Mouse (Mus musculus) right cerebral cortex, postnatal 14 days (tissue): Measurements from ENCODE around the gene Slc1a7.

ENCODE experiments used
- DNase-seq: peaks from one replicate; pipeline ENCODE4 v3.0.0; 2022

Gene Slc1a7

DNA sequence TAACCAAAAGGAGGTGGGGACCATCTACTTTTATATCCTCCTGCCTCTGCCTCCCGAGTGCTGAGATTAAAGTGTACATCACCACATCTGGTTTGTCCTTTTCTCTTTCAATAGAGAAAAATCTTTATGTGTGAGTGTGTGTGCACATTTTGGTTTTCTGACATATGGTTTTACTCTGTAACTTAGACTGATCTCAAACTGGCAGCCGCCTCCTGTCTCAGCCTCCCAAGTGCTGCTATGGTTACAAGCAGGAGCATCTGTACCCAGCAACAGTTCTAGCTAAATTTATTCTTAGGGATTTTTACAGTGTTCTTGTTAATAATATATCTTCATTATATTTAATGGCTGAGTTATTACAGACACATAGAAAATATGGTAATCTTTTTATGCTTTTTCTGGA, 89.1 kb downstream of the Slc1a7 start:
- DNase-seq = no peak

DNA sequence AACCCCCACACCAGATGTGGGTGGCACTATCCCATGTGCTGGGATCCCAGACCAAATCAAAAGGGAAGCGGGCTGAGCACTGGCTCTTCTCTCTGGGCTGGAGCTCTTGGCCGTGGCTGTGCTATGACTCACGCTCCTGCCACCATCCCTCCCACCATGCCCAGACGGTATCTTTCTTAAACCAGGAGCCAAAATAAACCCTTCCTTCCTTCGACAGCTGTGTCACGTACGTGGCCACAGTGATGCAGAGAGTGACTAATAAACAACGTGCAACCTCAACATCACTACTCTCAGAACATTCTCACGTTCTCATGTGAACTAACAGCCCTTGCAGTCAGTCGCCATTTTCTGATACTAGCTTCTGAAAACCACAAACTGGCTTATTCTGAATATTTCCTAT, 90.0 kb downstream of the Slc1a7 start:
- DNase-seq = peak; percentile 31

DNA sequence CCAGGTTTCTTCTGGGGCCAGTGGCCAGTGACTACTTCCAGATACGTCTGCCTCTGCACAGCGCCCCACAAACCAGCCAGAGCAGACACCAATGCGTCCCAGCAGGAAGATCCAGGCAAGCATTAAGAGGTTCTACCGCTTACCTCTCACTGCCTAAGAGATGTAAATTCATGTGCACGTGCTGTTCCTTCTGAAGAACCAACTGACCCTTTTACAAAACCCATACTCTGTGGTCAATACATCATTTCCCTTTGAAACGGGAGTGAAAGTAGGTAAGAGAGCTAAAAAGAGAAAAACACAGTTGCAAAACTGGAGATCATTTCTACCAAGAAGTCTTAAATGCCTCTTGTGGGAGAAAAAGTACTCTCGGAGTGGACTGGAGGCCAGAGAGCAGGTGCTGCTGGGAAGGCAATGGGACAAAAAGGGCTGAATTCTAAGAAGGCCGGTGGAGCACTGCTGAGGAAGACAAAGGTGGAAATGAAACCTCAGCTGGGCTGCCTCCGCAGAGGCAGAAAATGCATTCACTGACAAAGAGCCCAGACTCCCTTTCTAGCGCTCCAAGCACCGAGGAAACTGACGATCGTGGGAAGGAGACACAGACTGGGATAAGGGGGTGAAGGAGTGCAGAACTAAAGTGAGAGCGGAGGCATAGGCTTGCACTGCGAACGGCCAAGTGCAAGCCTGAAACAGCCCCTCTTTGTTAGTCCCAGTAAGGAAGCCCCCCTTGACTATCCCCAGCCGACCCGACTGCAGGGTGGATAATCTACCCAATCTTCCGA, 91.7 kb downstream of the Slc1a7 start:
- no peak for DNase-seq

DNA sequence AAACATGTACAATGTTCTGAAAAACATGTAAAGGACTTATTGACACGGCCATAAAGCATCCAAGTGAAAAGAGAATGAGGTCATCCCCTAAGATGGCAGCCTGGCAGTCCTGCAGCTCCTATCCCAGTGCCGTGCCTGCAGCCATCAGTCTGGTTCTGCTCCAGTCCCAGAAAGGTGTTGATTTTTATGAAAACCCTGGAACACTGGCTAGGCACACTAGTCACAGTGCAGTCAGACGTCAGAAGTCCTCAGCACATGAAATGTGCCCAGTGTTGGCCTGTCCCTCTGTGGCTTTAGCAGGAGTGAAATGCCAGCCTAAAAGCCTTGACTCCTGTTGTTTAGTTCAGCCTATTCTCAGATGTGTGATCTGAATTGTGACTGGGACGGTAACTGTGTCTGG, 92.6 kb downstream of the Slc1a7 start:
- DNase-seq = no peak

DNA sequence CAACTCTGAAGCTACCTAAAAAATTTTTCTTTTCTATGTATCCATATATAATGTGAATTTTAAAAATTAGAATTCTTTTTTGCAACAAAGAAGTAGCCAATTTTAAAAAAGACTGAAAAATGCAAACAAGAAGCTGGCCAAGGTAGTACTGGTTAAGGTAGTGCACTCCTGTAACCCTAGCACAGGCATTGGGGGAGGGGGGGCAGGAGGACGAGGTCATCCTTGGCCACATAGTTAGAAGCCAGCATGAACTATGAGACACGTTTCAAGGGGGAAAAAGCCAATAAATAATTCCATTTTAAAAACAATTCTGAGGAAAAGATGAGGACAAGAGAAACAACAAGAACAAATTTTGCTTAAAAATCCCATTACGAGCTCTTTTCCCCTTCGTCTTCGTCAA, 94.4 kb downstream of the Slc1a7 start:
- no peak for DNase-seq
